Mouse (Mus musculus): Measurements from ENCODE around the gene Gcnt7.

Gene Gcnt7

DNA sequence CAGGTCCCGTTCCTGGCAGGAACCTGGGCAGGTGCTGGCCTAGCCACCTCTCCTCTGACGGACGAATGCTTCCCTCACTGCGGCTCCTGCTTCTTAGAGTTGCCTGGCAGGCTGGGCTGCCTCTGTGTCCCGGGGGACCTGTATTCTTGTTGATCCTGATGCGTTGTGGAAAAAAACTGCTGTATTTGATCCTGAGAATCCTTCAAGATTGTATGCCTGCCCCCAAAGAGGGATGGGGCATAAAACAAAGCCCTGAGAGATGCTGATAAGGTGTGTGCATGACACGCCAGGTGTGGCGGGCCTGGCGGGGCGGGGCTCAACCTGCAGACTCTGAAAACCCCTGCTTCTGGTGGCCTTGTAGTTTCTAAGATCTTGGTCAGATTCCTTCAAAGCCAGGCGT, at the start of gene Gcnt7:
Gene Gcnt7, minus strand, starts transcription at position 101 of the 400 bp plus-strand sequence.
- DNase-seq, result no peak

DNA sequence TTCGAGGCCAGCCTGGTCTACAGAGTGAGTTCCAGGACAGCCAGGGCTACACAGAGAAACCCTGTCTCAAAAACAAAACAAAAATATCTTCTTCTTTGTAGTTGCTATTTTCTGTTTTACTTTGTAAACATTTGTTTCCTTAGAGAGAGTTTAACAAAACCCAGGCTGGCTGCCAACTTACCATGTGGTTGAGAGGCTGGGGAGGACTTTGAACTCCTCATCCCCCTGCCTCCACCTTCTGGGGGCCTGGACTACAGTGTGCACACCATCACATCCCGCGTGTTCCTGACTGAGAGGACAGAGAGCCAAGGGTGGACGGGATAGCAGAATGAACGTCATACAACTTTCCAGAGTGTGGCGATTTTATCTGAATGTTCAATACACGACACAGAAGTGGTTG, 47.7 kb upstream of the Gcnt7 start:
- peak; percentile 63 to 79 for DNase-seq

DNA sequence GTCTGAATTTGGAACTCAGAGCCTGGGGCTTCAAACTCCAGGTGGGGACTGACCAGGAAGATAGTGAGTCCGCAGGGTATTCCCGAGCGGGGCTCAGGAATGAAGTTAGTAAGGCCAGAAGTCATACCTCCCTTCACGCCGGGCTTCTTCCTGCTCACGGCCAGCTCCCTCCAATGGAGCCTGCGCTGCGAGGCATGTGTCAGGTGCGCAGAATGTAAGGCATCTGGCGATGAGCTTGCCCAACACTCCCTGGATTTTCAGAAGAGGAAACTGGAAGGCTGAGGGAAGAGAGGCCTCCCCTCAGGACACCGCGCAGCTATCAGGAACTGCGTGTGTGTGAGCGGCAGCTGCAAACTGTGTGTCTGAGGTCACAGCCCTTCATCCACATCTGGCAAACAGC, 43.8 kb upstream of the Gcnt7 start:
- DNase-seq, result no peak

- peak; percentile 6 to 45 for DNase-seq
These were observed 42.9 kb upstream of the Gcnt7 start for GRCm38 (mm10) chr2:172501341-172501740.

DNA sequence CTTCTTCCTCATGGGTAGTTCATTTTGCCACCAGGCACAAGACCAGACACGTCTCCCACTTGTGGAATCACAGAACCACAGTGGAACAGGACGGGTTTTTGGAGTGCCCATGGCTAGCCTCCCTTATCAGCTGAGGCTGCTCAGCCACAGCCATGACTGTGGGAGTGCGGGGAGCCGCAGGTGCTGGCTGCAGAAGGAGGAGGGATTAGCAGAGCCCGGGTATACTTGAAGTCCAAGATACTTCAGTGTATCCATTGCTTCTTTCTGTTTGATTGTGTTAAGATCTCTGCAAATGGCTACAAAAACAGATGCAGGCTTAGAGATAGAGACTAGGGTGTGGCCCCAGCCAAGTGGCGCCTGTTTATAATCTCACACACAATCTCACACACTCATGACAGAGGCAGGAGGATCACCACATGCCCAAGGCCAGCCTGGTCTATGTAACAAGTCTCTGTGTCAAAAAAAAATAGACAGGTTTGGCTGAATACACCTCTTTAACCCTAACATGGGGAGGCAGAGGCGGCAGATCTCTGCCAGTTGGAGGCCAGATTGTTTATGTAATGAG, 42.4 kb upstream of the Gcnt7 start:
- no peak for DNase-seq

DNA sequence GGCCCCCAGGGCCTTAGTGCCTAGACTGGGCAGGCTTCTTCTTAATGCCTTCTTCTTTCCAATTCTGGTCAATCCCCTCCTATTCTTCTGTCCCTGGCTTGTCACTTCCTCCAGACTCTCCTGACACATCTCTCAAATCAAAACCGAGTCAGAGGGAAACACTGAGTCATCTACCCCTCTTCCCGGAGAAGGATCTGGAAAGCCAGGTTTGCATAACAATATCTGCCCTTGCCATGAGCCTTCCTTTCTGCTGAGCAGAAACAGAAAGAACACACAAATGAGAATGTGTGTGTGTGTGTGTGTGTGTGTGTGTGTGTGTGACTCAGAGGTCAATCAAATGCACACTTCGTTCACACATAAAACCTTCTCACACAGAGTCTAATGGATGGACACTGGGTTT, 40.4 kb upstream of the Gcnt7 start:
- no peak for DNase-seq

DNA sequence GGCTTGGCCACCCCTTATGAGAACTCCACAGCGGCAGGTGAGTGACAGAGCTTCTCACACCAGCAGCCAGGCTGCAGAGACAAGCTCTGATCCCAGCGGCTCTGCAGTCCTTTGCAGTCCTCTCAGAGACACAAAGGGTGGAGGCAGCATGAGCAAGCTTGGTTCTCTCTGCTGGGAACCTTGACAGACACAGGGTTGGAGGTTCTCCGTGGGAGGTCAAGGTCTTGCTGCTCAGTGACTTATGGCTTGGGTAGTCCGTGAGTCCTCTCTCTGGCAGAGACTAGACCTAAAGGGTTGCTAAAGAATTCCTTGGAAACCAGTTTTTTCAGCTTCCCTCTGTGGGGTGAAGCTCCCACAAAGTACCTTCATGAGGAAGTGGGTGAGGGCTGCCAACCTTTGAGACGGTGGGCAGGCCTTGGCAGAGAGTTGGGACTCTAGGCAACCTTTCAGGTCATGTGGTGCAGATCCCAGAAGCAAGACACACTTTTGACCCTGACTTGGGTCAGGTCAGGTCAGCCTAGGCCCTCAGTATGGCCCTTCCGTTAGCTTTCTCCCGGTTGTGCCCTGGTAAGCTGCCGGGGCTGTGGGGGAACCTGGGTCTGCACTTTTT, 38.4 kb upstream of the Gcnt7 start:
- peak; percentile 33 to 49 for DNase-seq

DNA sequence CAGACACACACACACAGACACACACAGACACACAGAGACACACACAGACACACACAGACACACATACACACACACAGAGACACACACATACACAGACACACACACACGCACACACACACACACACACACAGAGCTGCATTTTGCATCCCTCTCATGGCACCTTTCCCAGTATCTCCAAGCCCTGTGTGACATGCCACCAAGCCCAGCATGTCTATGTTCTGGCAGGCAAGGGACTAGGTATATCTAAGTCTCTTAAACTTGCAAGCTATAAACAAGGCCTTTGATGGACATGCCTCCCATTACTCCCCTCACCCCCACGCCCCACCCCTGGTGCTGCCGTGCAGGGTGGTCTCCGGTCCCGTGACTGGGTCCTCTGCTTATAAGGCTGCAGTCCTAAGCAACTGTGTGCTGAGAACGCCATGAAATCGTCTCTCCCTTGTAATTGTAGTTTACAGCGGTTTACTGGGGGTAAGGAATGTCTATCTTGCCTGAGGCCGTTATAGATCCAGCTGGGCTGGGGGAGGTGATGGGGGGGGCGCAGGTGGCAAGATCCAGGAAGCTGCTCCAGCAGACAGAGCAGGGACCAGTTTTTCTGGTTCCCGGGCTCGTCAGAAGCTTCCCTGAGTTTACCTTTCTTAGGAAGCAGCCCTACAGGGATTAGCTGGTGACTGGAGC, 26.4 kb upstream of the Gcnt7 start:
- DNase-seq, result no peak

DNA sequence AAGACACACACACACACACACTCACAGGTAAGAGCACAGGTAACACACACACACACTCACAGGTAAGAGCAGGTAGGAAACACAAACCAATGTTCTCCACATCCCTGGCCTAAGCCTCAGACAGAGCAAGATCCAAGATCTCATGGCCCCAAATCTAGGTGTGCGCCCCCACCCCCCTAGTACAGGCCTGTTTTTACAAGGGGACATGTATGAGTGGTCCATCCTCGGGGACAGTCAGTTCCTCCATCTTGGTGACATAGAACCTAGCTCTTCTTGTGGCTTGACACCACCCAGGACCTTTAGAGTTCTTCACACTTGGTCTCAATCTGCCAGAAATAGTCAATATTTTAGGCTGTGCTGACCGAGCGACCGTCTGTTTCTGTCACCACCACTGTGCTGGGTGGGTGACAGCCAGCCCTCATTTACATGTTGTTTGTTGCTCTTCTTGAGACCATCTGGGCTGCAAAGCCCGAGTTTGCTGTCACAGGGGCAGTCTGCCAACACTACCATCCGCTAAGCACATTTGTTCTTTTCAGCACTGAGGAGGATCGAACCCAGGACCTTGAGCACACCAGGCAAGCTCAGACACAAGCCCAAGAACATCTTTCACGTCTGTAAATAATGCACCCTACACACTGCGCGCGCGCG, 25.5 kb upstream of the Gcnt7 start:
- DNase-seq, result no peak

GRCm38 (mm10) chr2:172481654-172482385, 23.4 kb upstream of the Gcnt7 start:
- no peak for DNase-seq

DNA sequence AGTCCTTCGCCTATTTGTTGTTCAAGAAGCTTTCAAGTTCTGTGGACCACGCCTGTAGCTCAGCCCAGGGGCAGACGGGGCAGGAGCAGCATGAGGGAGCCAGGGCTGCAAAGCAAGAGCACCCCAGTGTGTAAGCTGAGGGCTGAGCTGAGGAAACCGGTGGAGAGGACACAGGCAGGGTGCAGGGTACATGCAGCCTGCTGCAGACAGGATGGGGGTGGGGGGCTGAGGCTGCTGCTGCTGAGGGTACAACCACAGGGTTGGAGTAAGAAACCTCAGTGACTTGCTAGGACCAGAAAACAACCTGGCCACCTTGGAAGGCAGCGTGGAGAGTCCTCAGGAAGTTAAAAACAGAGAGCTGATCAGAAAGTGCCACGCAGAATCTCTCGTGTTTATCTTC, 21.9 kb upstream of the Gcnt7 start:
- DNase-seq, result no peak

GRCm38 (mm10) chr2:172477860-172478259, 19.5 kb upstream of the Gcnt7 start:
- peak; percentile 44 to 63 for DNase-seq

- no peak for DNase-seq
These were observed 19.0 kb upstream of the Gcnt7 start for GRCm38 (mm10) chr2:172477350-172477749.

GRCm38 (mm10) chr2:172476707-172477260, 18.4 kb upstream of the Gcnt7 start:
- peak in 1 of 2 experiments; percentile 5 for DNase-seq

GRCm38 (mm10) chr2:172474970-172475369, 16.6 kb upstream of the Gcnt7 start:
- DNase-seq, result peak; percentile 29 to 77

DNA sequence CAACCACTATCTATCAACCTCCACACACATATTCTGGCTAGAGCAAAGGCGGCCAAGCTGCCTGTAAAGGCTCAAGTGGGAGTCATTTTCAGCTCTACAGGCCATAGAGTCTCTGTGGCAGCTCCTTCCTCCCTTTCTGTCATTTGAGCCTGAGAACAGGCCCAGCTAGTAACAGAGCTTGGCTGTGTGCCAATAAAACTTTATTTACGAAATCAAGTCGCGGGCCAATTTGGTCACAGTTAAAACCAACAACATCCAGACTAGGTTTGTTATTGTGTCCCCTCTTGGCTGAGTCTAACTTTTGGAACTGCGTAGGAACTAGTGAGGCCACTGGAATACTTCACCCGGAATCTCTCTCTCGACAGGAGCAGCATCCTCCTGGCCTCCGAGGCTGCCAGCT, 15.2 kb upstream of the Gcnt7 start:
- peak in 1 of 2 experiments; percentile 19 for DNase-seq

DNA sequence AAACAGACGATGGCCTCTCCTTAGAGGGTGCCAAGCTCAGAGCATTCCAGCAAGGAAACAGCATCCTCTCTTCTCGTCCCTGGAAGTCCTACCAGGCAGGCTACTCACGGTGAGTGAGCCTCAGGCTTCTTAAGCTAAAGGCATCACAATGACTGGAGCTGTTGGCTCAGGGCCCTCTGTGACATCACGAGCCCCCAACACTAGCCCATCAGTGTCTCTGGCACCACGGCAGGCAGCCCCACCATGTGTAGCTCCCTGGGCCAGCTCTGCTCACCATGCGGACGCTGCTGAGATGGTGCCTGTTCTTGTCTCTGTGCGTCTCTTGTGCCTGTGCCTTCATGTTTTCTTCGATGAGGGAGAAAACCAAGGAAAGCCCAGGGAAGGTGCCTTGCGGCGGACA, 13.9 kb upstream of the Gcnt7 start, which contains the start of gene Fam209:
Gene Fam209, plus strand, starts transcription at position 203 of the 400 bp plus-strand sequence.
- no peak for DNase-seq

- peak; percentile 81 to 82 for DNase-seq
These were observed 10.0 kb upstream of the Gcnt7 start for GRCm38 (mm10) chr2:172468346-172468819.

DNA sequence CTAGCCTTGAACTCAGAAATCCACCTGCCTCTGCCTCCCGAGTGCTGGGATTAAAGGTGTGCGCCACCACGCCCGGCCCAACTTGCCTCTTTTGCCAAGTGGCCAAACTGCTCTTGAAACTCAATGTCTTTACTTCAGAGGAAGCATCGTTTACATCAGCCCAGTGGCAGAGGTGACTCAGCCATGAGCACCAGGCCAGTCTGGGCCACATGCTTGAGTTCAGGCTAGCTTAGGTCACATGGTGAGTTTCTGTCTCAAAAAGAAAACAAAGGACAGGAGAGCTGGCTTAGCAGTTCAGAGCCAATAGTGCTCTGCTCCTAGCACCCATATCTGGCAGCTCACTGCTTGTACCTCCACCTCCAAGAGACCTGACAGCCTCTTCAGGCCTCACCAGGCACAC, 8.8 kb upstream of the Gcnt7 start:
- no peak for DNase-seq

- DNase-seq, result peak; percentile 64 to 85
These were observed 8.2 kb upstream of the Gcnt7 start for GRCm38 (mm10) chr2:172466427-172467132.

GRCm38 (mm10) chr2:172462813-172463212, 4.4 kb upstream of the Gcnt7 start:
- DNase-seq, result no peak

DNA sequence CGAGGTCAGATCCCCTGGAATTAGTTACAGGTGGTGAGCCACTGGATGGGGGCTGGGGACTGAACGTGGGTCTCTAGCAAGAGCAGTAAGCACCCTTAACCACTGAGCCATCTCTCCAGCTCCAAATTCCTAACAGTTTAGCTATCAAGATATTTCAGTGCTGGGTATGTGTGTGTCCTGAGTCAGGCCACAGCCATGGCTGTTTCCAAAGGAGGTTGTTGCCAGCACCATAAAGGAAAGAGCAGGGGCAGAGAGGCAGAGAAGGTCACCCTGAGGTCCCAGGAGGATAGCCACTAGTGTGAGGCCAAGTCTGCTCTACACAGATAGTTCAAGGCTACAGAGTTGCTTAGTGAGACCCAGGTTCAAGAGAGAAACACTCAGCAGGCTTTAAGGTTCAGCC, 2.3 kb upstream of the Gcnt7 start:
- DNase-seq, result no peak
